Mouse (Mus musculus) inflammation-experienced regulatory T-cells (primary cell): ENCODE results near the gene Lpcat4. TPM values are rescaled to one million over a fixed set of nuclear protein-coding genes. Genes with fewer than 3 reads are reported as not detected.

Source experiments
- polyA plus RNA-seq, 2 experiments: library from polyadenylated mRNA; unstranded; fragments of 100-300 nt; shearing (Covaris generic); gene quantifications; one replicate each; pipeline ENCODE4 v1.2.1; 2017

The Lpcat4 gene
- 100 to 1,000 TPM; 109 to 162 TPM for polyA plus RNA-seq

GRCm38 (mm10) chr2:112239212-112239934, at the start of gene Lpcat4:
Gene Lpcat4, plus strand, starts transcription at chr2:112239468.

GRCm38 (mm10) chr2:112259241-112259962, 20.1 kb downstream of the Lpcat4 start, which contains the start of gene Nutm1:
Gene Nutm1, minus strand, starts transcription at chr2:112259291.

GRCm38 (mm10) chr2:112261748-112262653, 22.7 kb downstream of the Lpcat4 start, which contains the start of gene Nop10:
Gene Nop10, plus strand, starts transcription at chr2:112261926.

GRCm38 (mm10) chr2:112265448-112266241, 26.4 kb downstream of the Lpcat4 start, which contains the start of gene Slc12a6:
Gene Slc12a6, plus strand, starts transcription at chr2:112265825.

GRCm38 (mm10) chr2:112266242-112266592, 26.9 kb downstream of the Lpcat4 start, which contains the start of gene Gm21985:
Gene Gm21985, plus strand, starts transcription at chr2:112266314.

Other genes with a start within 250 kb of the Lpcat4 start
- gene Olfr1309, start 249.2 kb upstream of the Lpcat4 start, polyA plus RNA-seq, result under 1 TPM in 1 of 2 experiments, not detected in 1; 0.33 TPM
- under 1 TPM in 1 of 2 experiments, not detected in 1; 0.05 TPM for gene Olfr1310, start 226.8 kb upstream of the Lpcat4 start, polyA plus RNA-seq
- gene Olfr1311, start 215.1 kb upstream of the Lpcat4 start, polyA plus RNA-seq, result not detected
- gene Olfr1312, start 189.2 kb upstream of the Lpcat4 start, polyA plus RNA-seq, result under 1 TPM; 0.10 to 0.22 TPM
- under 1 TPM in 1 of 2 experiments, not detected in 1; 0.11 TPM for gene Olfr1313, start 161.6 kb upstream of the Lpcat4 start, polyA plus RNA-seq
- gene Olfr1314, start 142.7 kb upstream of the Lpcat4 start, polyA plus RNA-seq, result under 1 TPM in 1 of 2 experiments, not detected in 1; 0.12 TPM
- gene Olfr1315-ps1, start 124.0 kb upstream of the Lpcat4 start, polyA plus RNA-seq, result not detected
- gene Olfr1316, start 104.5 kb upstream of the Lpcat4 start, polyA plus RNA-seq, result not detected
- not detected for gene Olfr1317, start 99.1 kb upstream of the Lpcat4 start, polyA plus RNA-seq
- not detected for gene Olfr1318, start 85.3 kb upstream of the Lpcat4 start, polyA plus RNA-seq
- 1 to 10 TPM in 1 of 2 experiments, under 1 TPM in 1; 0.25 to 2.1 TPM for gene Nutm1, start 19.8 kb downstream of the Lpcat4 start, polyA plus RNA-seq
- 100 to 1,000 TPM; 129 to 166 TPM for gene Nop10, start 22.5 kb downstream of the Lpcat4 start, polyA plus RNA-seq
- gene Slc12a6, start 26.4 kb downstream of the Lpcat4 start, polyA plus RNA-seq, result 10 to 100 TPM; 69.5 to 78.8 TPM
- gene Gm21985, start 26.8 kb downstream of the Lpcat4 start, polyA plus RNA-seq, result not detected
- 10 to 100 TPM; 91.3 to 93.6 TPM for gene Emc4, start 128.6 kb downstream of the Lpcat4 start, polyA plus RNA-seq
- 10 to 100 TPM; 19.2 to 21.8 TPM for gene Katnbl1, start 139.7 kb downstream of the Lpcat4 start, polyA plus RNA-seq
- gene Emc7, start 215.5 kb downstream of the Lpcat4 start, polyA plus RNA-seq, result 10 to 100 TPM; 16.5 to 17.0 TPM
- not detected for gene Chrm5, start 241.3 kb downstream of the Lpcat4 start, polyA plus RNA-seq